In genomic region chr2:120628886-120629735, GRCm38 (mm10) we compare ENCODE assay signal across 8 mouse cellular contexts. TPM values are rescaled to one million over a fixed set of nuclear protein-coding genes. Genes with fewer than 3 reads are reported as not detected.
A peak's percentile ranks its signal among the peaks of the same experiment; 100 is the strongest.
DNase-seq lines count a peak whose midpoint lies in the region; ATAC-seq and TF ChIP-seq lines count a peak whose summit lies in the region.

TSS of gene Stard9 (plus strand) at chr2:120629121.

- no peak for TF ChIP-seq CTCF in Patski (IDR thresholded peaks at IDR 0.05)

- no peaks in the 10 kb centered on the region for H3K27me3 ChIP-seq in Patski
- H3K27me3 ChIP-seq in hindbrain, embryonic 13.5 days, result no peaks in the 10 kb centered on the region

- H3K9me3 ChIP-seq in hindbrain, embryonic 13.5 days, result no peaks in the 10 kb centered on the region

- H3K27ac ChIP-seq in hindbrain, embryonic 13.5 days, result peak within 1 kb of the TSS; percentile 81

- 1% methylated on average over 36 of the region's 36 CpGs for WGBS in hindbrain, embryonic 13.5 days

- peak within 1 kb of the TSS; percentile 67 for H3K4me2 ChIP-seq in hindbrain, embryonic 13.5 days

- ATAC-seq in Patski, result peak; percentile 99
- ATAC-seq in hindbrain, embryonic 13.5 days (ENCODE audit: low FRiP score), result peak; percentile 100

- H3K4me1 ChIP-seq in hindbrain, embryonic 13.5 days (replicated peaks), result peaks cover 16% of the 10 kb centered on the region

- peak within 1 kb of the TSS; percentile 72 for H3K9ac ChIP-seq in hindbrain, embryonic 13.5 days

- in situ Hi-C loops in Patski (cut with MboI; ENCODE audit: low pct_unique_long_range_greater_than_20kb), result no loop called here

- CTCF ChIA-PET in Patski (lab: Charles Lee), result no interaction called here

- POLR2A ChIA-PET in Patski (lab: Charles Lee), result no interaction called here

- H3K36me3 ChIP-seq in hindbrain, embryonic 13.5 days, result no peaks in the 10 kb centered on the region; the same call in 1 of the 2 replicates

- peak; percentile 85 for DNase-seq in Patski (ENCODE audit: low read depth, low spot score)
- peak; percentile 98 to 99 for DNase-seq in cerebellum, postnatal 14 days
- DNase-seq in frontal cortex, postnatal 14 days (ENCODE audit: low spot score in 2 of 2), result peak; percentile 97 to 98
- DNase-seq in layer of hippocampus, postnatal 25 days (ENCODE audit: extremely low spot score in 1 of 2, low spot score in 1 of 2), result peak; percentile 82 to 86
- DNase-seq in lung, postnatal 25 days (ENCODE audit: low spot score), result peak; percentile 99
- peak; percentile 99 for DNase-seq in retina, embryonic 14.5 days (ENCODE audit: low spot score)
- peak; percentile 98 for DNase-seq in thymus, postnatal 4 days

- peak within 1 kb of the TSS; percentile 54 for H3K4me3 ChIP-seq in hindbrain, embryonic 13.5 days

RNA-seq across cellular contexts. Expression of gene Stard9, which starts in this region (rescaled TPM):
- polyA plus RNA-seq in Patski (2021), result 2.2 TPM
- polyA plus RNA-seq in hindbrain, embryonic 13.5 days (2015; fragmentation: Nextera tagmentation; extraction: Ambion mirVana), result 5.0 TPM in 2 replicates
- total RNA-seq in layer of hippocampus, postnatal 25 days (2021), result 10 to 100 TPM in 1 of 2 experiments, 1 to 10 TPM in 1; 6.0 to 10.1 TPM

Comparison
In these comparisons a context has a peak if more than half of its experiments do, and no peak if none do; other contexts are left out.
1. Peak in every context shown above with its lines: DNase-seq, ATAC-seq, H3K4me3 ChIP-seq and H3K27ac ChIP-seq.